Mouse (Mus musculus): ENCODE measurements around the gene Tox3. TPM values are rescaled to one million over a fixed set of nuclear protein-coding genes. Genes with fewer than 3 reads are reported as not detected.

Tox3 gene
- 1 to 10 TPM; 4.5 to 5.7 TPM for total RNA-seq (2021)

DNA sequence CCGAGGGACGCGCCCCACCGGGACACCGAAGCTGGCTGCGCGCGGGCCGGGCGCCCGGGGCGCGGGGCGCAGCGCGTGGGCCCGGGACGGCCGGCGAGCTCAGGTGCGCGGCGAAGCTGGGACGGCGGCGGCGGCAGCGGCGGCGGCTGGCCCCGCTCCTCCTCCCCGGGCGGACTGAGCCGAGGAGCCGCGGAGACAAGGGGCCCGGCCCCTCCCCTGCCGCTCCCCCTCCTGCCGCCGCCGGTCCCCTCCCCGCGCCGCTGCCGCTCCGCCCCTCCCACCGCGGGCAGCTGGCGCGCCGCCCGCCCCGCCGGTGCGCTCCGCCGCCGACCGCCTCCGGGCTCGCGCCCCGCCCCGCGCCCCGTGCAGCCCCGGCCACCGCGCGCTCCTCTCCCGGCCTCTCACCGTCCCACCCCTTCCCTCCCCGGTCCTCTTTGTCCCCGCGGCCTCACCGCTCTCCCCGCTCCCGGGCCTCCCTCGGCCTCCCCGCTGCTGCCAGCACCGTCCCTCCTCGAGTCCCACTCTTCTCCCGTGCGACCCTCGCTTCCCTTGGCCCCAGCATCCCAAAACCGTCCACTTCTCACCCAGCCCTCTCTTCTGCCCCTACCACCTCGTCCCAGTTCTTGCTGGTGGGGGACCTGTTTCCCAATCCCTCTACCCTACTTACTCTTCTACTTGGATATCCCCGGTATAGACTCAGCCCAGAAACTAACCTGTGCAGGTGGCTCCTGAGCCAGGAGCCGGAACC is at the start of gene Tox3:
Gene Tox3 (minus strand): TSS at position 166 of the 748 bp plus-strand sequence.
- DNase-seq (ENCODE audit: low spot score), result no peak
- intact Hi-C loops (cut with DNase I), result loop anchor here (5.0 kb wide), 1 partner anchor 346 kb away; no protein-coding TSS in a partner anchor

DNA sequence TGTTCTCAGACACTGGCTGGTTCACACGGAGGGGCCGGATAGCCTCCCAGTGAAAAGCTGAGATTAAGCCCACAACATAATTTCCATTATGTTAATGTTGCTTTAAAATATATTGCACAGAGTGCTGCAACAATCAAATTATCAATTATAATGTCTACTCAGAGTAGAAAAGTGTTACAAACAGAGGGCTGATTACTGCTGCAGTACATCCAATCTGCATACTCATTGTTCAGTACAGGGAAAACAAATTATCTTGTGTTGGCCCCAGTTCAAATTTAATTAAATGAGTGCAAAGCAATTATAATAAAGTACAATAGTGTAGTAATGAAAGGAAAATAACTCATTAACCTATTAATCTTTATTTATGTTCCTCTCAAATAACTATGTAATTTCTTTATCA is 44.5 kb upstream of the Tox3 start:
- no peak for DNase-seq (ENCODE audit: low spot score)
- intact Hi-C loops (cut with DNase I), result no loop called here

DNA sequence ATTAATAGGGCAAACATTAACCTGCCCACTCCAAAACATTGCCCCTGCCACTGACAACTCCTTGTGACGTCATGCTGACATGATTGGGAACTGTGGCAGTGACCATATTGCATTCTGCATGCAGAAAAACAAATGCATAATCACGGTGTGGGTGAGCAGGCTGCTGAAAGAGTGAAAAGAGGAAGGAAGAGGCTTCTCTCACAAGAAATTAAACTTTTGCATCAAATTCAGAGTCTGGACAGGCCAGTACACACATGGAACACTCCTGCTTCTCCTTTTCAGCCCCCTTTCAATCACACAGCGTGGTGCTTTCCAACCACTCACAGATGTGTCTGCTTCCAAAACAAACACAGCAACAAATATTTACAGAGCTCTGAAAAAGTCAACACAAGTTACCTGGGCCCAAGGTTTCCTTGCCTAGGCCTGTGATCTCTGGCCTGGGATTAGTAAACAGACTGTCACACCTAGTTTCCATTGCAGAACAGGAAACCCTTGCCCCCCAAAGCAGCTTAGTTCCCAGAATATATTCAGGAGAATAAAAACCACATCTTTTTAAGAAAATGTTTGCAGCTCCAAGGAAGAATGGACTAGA is 43.4 kb upstream of the Tox3 start:
- intact Hi-C loops (cut with DNase I), result no loop called here
- DNase-seq (ENCODE audit: low spot score), result no peak

DNA sequence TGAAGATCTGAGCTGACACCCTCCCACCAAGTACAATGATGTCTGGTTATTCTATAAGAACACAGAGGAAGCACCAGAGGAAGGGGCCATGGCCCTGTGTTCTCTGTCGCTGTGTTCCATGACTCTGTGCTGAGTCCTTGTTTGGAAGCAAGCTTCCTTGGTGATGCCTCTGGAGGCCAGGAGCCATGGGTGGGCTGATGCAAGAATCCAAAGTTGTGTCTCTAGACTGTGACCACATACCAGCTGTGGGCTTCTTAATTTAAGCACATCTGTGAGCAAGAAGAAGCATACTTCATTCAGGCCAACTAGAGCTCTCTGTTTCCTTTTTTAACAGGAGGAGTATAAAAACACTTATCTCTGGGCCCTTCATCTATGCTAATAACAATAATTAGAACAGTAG is 42.7 kb upstream of the Tox3 start:
- no peak for DNase-seq (ENCODE audit: low spot score)
- intact Hi-C loops (cut with DNase I), result no loop called here

DNA sequence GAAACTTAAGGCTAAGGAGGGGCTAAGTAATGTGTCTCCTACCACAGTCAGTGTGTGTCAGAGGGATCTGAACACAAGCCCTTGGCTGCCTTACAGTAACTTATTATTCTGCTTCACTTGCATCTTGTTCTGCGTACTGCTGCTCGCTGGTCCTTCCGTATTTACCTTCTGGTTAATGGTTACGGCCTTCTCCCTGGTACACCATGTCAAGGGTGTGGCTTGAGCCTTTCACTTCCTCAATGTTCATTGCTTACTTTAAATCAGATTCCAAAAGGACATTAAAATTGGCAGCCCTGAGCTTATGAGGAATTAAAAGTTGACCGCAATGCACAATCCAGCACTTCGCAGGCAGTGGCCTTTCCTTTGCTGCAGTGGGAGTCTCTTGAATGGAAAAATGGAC is 30.9 kb upstream of the Tox3 start:
- DNase-seq (ENCODE audit: low spot score), result no peak
- intact Hi-C loops (cut with DNase I), result no loop called here

DNA sequence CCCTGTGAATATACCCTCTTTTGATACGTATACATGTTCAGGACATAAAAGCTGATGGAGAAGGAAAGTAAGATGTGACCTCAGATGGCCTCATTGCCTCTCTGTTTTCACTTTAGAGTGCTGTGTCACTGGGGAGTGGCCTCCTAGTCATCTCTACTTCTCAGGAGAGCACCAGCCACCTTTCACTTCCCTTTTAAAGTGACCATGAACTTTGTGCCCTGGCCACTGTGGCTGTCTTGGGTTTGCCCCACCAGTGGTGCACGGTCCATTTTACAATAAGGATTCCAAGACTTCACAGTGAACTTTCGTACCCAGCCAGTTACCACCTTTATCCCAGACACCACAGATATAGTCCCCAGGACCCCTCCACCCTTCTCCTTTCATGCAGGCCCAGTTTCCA is 29.9 kb upstream of the Tox3 start:
- no peak for DNase-seq (ENCODE audit: low spot score)
- intact Hi-C loops (cut with DNase I), result no loop called here

DNA sequence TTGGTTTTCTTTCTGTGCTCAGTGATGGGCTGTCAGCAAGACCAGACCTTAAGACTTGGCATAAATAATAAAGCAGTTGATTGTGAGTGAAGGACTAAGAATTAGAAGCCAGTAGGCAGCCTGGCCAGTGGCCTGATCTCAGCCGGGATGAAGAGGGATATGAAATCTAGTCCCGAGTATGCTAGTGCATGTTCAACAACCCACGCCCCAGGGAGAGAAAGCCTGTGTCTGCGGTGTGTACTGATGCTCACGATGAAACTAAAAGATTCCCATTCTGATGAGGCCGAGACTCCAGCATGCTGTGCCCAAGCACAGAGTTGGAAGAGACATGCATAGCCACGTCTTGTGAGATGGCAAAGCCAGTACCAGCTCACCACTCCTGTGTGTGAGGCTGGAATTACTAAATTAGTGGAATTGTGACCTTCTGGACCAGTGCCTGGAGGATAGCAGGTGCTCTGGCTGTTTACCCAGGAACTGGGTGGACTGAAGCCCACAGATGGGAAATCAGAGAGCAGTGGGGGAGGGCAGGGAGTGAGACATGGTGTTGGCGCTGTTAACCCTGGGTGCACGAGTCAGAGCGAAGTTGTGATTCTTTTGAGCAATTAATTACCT is 23.6 kb upstream of the Tox3 start:
- intact Hi-C loops (cut with DNase I), result no loop called here
- no peak for DNase-seq (ENCODE audit: low spot score)

DNA sequence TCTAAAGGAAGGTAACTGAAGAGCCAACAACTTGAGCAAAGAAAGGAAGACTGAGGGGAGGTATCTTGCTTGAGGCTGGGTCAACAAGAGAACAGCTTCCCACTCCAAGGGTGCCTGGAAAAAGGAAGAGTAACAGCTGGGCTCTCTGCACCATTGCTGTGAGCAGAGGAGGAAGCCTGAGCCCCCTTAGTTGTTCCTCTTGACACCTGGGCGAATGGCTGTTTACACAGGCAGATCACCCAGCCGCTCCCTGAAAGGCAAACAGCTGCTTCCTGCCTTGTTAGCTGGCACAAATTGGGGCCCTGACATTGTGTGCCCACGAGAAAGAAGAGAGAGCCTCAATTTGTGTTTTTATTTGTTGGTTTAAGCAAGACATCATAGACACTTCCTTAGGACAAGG is 21.7 kb upstream of the Tox3 start:
- no peak for DNase-seq (ENCODE audit: low spot score)
- intact Hi-C loops (cut with DNase I), result no loop called here

DNA sequence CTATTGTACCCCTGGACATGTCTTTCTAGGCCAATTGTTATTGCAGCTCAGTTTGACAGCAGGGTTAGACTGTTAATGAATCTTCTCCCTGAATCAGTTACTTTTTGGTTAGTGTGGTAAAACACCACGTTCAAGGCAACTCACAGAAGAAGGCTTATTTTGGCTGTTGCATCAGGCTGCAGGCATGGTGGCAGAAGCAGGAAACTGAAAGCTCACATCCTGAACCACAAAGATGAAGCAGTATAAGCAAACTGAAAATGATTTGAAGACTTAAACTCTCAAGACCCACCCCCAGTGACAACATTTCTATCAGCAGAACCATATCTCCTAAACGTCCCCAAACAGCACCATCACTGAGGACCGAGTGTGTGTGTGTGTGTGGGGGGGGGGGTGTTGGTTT is 8.6 kb upstream of the Tox3 start:
- no peak for DNase-seq (ENCODE audit: low spot score)
- intact Hi-C loops (cut with DNase I), result no loop called here

DNA sequence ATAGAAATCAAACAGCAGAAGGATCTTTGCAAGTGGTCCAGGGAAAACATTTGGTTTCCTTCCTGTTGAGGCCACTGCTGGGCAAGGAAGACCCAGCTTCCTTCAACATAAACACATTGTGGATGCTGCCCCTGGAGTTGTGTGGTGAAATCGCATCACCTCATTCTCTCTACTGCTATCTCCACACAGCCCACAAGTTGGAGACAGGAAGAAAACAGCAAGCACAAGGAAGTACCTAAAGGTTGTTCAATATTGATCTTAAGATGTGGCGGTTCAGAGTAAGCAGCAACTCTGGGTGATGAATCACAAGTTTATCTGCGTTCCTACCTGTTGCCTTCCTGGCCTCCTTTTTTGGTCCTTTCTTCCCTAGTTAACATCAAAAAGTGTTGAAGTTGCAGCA is 6.6 kb upstream of the Tox3 start:
- intact Hi-C loops (cut with DNase I), result no loop called here
- DNase-seq (ENCODE audit: low spot score), result no peak

DNA sequence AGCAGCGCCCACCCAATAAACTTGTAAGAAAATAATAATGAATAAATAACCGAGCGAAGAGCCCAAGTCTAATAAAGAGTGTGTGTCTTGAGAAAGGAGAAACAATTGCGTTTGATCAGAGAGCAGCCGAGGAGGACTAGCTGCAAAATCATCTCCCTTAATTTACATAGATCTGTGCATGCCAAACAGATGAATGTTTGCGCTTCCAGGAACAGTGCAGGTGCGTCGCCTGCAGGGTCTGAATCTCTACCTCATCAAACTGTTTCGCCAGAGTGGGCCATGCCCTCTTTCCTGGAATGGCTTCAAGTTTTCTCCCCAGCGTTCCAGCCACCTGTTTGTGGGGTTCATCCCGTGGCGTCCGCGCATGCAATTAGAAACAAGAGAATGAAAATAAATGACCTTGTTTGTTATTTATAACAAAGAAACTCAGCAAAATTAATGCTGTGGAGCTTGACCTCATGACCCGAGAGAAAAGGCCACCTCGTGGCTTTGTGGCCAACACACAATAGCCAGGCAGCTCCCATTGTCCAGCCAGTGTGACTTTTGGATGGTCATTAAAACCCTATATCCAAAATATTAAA is 5.9 kb upstream of the Tox3 start:
- intact Hi-C loops (cut with DNase I), result no loop called here
- DNase-seq (ENCODE audit: low spot score), result no peak

DNA sequence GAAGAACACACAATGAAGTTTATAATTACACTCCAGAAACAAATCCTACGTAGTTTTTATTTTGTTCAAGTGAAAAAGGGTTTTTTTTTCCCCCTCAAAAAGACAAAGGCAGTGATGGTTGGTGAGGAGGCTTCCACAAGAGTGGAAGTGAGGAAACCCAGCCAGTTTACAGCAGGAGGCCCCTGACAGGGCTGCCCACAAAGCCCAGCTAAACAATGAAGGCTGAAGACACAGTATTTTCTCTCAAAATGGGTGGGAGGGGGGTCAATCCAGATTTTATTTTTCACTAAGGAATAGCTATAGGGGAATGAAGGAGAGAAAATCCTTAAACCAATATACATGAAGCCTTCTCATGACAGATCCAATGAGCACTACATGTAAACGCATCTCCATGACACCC is 5.4 kb upstream of the Tox3 start:
- DNase-seq (ENCODE audit: low spot score), result no peak
- intact Hi-C loops (cut with DNase I), result no loop called here

DNA sequence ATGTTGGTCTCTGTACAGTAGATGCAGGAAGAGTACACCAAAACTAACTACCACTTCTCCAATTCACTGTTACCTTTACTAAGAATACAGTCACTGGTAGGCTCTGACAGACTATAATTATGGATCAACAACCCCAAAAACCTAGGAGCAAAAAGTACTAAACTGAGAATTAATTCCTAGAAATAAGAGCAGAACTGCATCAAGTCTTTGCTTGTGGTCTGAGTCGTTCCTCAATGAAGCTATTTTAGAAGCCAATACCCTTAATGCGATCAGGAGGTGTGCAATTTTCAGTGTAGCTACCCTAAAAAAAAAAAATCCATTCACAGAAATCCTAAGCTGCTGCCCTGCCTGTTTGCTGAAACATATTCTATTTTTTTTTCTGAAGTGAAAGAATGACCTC is 4.8 kb upstream of the Tox3 start:
- no peak for DNase-seq (ENCODE audit: low spot score)
- intact Hi-C loops (cut with DNase I), result no loop called here

DNA sequence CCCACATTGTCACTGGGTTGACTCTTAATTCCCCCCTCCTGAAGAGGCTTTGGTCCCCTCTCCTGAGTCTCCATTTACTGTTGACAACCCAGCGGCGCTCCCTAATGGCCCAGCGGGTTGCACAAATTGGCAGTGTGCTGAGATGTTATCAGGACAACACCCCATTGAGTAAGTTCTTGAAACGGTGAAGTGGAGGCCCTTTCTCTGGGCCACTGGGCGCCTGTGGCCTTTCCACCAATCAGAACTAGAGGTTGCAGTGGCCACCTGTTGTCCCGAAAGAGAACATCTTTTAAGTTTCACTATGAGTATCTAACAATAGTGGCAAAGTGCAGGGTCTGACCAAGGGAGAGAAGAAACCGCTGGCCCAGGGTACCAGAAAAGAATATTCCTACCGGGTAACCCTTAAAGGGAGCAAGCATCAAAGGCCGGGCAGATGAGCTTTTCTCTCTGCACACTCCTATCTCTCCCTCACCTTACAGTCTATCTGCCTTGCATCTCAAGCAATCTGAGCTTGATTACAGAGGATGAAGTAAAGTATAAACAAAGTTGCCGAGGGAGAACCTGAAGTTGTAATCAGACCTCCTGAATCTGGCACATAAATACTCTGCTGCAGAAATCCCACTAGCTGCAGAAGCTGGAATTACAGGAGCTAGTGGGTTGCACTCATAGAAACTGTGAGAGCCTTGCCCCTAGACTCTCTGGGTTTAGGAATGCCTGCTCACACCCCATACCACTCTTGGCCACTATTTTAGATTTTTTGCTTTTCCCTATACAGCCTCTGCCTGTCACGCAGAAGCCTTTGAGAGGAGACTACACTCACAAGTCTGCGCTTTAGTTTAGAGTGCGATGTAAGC is 1.8 kb upstream of the Tox3 start:
- intact Hi-C loops (cut with DNase I), result loop anchor here (5.0 kb wide), 1 partner anchor 348 kb away; no protein-coding TSS in a partner anchor
- DNase-seq (ENCODE audit: low spot score), result no peak

DNA sequence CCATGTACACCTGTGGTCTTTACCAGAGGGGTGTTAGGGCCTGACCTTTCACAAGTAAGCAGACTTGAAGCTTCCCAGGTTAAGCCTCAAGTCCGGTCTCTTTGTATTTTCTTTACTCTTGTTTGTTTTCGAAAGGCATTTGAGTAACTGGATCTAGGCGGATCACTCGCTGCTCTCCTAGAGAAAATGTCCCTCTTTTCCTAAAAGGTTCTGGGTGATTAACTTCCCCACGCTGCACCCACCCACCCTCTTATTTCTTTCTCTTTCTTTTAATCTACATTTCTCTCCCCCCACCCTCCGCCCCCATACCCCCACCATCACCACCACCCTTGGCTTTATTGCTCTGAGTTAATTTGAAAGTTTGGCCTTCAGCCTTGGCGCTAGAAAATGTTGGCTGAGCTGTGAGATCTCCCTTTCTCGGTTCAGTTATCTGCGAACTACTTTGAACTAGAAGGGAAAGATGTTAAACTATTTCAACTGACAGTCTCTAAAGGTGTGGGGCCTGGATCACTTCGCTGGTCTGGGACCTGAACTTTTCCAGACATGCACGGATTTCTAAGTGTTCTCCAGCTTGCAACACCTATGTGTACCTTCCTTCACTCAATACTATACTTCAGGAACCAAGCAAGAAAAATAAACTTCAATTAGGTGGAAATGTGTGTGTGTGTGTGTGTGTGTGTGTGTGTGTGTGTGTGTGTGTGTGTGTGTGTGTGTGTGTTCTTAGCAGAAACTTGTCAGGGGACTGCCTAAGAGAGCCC is 962 bp upstream of the Tox3 start:
- no peak for DNase-seq (ENCODE audit: low spot score)
- intact Hi-C loops (cut with DNase I), result loop anchor here (5.0 kb wide), 1 partner anchor 347 kb away; no protein-coding TSS in a partner anchor

DNA sequence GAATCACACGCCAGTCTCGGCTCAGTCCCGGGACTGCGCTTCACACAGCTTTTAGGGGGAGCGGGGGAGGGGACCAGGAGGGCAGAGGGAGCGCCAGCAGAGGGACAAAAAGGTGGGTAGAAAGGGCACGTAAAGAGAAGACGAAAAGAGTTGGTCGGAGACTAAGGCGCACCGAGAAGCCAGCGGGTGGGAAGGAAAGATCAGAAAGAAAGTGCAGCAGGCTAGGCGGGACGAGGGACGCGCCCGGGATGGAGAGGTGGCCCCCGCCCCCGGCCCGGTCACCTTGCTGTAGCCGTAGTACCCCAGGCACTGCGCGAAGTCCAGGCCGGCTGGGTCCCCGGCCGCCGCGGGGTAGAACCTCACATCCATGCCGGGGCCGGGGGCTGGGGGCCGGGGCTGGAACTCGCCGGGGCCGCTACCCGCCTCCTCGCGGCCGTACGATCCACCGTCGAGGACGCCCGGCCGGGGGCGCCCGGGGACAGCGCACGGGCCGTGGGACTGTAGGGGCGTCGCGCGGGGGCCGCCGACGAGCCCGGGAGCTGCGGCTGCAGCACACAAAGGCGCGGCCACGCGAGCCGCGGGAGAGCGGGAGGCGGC is 464 bp downstream of the Tox3 start:
- intact Hi-C loops (cut with DNase I), result loop anchor here (5.0 kb wide), 1 partner anchor 345 kb away; no protein-coding TSS in a partner anchor
- no peak for DNase-seq (ENCODE audit: low spot score)

DNA sequence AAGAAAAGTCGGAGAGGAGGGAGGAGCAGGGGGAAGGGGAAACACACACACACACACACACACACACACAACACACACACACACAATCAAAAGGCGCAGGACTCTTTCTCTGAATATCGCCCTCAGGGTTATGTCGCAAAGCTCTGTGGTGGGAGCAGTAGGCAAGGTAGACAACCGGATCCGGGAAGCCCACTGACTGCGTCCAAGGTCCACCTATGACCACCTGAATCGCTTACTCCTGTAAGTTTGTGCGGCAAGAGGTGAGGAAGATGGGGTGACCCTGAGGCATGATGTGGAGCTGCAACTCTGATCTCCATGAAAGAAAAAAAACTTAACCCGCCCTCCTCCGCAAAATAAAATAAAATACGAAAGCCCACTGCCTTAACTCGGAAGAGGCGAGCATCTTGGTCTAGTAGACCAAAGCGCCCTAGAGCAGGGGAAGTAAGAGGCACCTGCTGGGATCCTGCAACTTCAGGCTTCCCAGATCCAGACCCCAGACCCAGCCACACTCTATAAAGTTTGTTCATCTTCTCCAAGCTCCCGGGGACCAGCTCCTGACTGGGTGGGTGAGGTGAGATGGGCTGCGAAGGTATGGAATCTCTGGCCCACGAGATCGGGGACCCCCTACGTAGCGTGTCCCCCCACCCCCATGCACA is 1.1 kb downstream of the Tox3 start:
- intact Hi-C loops (cut with DNase I), result loop anchor here (5.0 kb wide), 1 partner anchor 345 kb away; no protein-coding TSS in a partner anchor
- no peak for DNase-seq (ENCODE audit: low spot score)

DNA sequence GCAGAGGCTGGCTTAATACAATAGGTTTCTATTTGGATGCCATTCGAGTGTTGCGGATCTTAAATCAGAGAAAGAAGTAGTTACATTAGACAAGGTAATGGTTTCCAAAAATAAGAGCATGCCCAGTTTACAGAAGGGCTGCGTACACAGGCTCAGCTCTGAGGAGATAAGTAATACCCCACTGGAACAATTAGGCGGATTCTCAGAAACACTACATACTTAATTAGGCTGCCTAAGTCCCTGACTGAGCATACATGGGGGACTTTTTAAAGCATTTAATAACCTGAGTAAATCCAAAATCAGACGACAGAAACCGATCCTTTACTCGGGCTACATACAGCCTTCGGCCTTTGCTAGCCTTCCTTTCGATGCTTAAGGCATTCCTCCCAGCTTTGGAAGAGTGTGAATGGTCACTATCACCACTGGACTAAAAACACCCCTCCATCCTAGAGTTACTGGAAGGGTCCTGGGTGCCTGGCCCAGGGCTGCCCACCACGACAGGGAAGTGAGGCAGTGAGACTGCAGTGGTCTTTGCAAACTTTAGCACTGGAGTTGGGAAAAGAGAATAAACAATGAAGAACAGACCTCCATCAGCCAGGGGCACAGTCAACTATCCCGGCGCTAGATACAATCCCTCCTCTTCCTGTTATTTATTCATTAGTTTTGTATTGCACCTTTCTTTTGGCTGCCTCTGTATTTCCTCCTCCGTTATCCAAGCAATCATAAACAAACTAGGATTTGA is 1.8 kb downstream of the Tox3 start:
- intact Hi-C loops (cut with DNase I), result loop anchor here (5.0 kb wide), 1 partner anchor 344 kb away; no protein-coding TSS in a partner anchor
- no peak for DNase-seq (ENCODE audit: low spot score)

All from heart, postnatal 25 days (tissue).